Mouse (Mus musculus): ENCODE measurements at regions not wholly inside any gene's neighbourhood (a gene's known extent, or its start where the extent isn't known, plus 50 kb on each side); places are given as distances from the start of the nearest gene placed in this dataset.

DNA sequence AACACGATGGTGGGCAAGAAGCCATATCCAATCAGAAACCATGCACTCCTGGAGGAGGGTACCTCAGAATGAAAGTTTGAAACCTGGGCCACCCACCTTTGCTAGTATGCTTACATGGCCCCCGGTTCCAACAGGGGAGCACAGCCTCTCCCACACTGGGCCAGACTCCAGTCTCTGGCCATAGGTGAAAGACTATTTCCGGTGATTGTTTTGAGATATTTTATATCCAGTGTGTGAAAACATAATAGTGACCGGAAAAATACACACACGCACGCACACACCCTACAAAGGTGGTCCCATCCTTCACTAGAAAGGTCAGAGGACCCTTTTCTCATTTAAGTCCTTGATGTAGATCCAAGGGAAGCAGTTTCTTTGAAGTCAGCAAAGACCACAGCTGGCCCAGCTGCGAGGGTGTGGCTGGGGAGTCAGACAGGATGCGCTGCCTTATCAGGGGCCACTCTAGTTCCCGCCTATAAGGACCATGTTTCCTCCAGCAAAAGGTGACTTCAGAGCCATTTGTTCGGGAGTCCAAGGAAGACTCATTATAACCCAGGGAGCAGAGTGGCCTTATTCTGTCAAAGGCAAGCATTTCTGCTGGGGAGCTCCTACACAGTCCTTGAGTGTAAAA, 206.0 kb downstream of the Zfp36l1 start:
- no peaks in the 10 kb centered on the region for H3K79me3 ChIP-seq (ENCODE audit: low read depth)
- H3K79me2 ChIP-seq (ENCODE audit: control insufficient read depth, insufficient read depth) = no peaks in the 10 kb centered on the region
- no peaks in the 10 kb centered on the region for H3K36me3 ChIP-seq (ENCODE audit: control insufficient read depth, insufficient read depth)
- no peak for TF ChIP-seq MAX (IDR thresholded peaks at IDR 0.05)
- TF ChIP-seq MYOD1 (IDR thresholded peaks at IDR 0.05; ENCODE audit: control insufficient read depth, insufficient read length, low read depth) = no peak
- TF ChIP-seq USF1 (IDR thresholded peaks at IDR 0.05; ENCODE audit: low read depth) = no peak
- TF ChIP-seq CEBPB (IDR thresholded peaks at IDR 0.05; ENCODE audit: low read depth) = no peak
- TF ChIP-seq FOSL1 (IDR thresholded peaks at IDR 0.05; ENCODE audit: insufficient read depth, low read length, poor library complexity, severe bottlenecking) = no peak
- no peaks in the 10 kb centered on the region for H3K27me3 ChIP-seq (ENCODE audit: control insufficient read depth, insufficient read depth, insufficient read length)
- no peak overlapping the region for H3K4me3 ChIP-seq (ENCODE audit: insufficient read depth, poor library complexity, severe bottlenecking)
- H3ac ChIP-seq (ENCODE audit: control insufficient read depth, insufficient read length, low read depth) = no peak overlapping the region

DNA sequence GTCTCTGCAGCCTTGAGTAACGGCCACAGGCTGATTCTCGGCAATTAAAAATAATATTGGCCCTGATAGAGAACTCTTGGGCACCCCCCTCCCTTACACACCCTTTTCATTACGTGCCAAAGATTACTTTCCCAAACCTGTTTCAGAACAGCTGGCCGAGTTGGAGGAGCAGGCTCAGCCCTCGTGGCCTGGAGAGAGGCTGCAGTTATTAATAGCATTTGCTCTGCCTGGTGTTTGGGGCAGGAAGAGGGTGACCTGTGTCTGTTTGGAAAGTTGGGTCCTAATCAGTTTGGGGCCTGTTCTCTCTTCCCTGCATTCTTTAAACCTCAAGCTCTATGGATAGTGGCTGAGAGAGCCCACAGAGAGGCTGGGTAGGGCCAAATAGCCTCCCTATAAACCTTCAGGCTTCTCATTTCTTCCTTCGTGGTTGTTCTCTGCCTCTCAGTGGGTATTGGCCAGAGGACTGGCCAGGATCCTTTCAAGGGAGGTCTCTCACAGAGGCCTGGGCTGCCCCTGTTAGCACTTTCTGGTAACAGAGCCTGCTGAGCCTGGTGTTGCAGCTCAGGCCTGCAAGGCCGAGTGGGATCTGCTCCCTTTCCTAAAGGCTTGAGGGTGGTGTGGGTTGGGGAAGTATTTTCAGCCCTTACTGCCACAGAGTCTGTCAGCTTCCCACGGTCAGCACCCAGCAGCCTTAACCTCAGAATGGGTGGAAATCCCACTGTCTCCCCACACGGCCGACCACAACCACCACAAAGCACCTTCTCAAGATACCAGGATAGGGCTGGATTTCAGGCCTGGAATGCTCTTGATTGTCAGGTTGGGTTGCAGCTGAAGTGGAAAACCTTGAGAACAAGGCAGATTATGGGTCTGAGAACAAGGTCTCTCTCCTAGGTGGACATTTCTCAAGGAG, 206.7 kb downstream of the Zfp36l1 start:
- no peak overlapping the region for H3ac ChIP-seq (ENCODE audit: control insufficient read depth, insufficient read length, low read depth)
- H3K27me3 ChIP-seq (ENCODE audit: control insufficient read depth, insufficient read depth, insufficient read length) = no peaks in the 10 kb centered on the region
- no peaks in the 10 kb centered on the region for H3K36me3 ChIP-seq (ENCODE audit: control insufficient read depth, insufficient read depth)
- no peak overlapping the region for H3K4me3 ChIP-seq (ENCODE audit: insufficient read depth, poor library complexity, severe bottlenecking)
- H3K79me3 ChIP-seq (ENCODE audit: low read depth) = no peaks in the 10 kb centered on the region
- no peaks in the 10 kb centered on the region for H3K79me2 ChIP-seq (ENCODE audit: control insufficient read depth, insufficient read depth)
- TF ChIP-seq MAX (IDR thresholded peaks at IDR 0.05) (no peak), CTCF (IDR thresholded peaks at IDR 0.05; ENCODE audit: control insufficient read depth, insufficient read depth, insufficient read length) (no peak), FOSL1 (IDR thresholded peaks at IDR 0.05; ENCODE audit: insufficient read depth, low read length, poor library complexity, severe bottlenecking) (no peak), USF1 (IDR thresholded peaks at IDR 0.05; ENCODE audit: low read depth) (no peak), MYOG (IDR thresholded peaks at IDR 0.05; ENCODE audit: control insufficient read depth, extremely low read depth, insufficient read length) (no peak), CEBPB (IDR thresholded peaks at IDR 0.05; ENCODE audit: low read depth) (no peak), MYOD1 (IDR thresholded peaks at IDR 0.05; ENCODE audit: control insufficient read depth, insufficient read length, low read depth) (no peak)

DNA sequence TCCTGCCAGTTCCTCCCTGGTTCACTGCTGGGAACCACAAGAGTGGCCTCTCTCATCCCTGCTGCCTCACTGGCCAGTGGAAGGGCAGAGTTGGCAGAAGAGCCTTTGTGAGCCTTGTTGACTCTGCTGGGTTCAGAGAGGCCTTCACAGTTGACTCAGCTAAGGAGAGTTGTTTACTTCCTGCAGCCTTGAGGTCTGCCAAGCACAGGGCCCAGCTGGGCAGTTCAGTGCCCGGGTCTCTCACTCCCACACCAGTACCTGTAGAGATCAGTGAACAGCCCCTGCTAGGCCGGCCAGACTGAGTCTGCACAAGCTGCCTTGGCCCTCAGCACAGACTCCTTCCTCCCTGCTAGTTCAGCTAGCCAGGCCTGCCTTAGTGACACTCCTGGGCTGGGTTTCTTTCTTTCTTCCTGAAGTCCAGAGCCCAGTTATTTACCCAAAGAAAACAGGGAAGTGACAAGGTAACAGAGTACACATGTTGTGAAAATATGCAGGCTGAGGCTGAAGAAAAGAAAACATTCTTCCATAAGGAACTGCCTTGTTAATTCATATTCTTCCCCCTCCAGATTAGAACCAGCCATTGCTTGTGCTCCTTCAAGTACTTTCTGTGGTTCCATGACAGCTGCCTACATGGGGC, 207.8 kb downstream of the Zfp36l1 start:
- Histone ChIP-seq H3K79me2 (ENCODE audit: control insufficient read depth, insufficient read depth) (no peaks in the 10 kb centered on the region), H3K4me3 (ENCODE audit: insufficient read depth, poor library complexity, severe bottlenecking) (no peak overlapping the region), H3K36me3 (ENCODE audit: control insufficient read depth, insufficient read depth) (no peaks in the 10 kb centered on the region), H3ac (ENCODE audit: control insufficient read depth, insufficient read length, low read depth) (no peak overlapping the region), H3K27me3 (ENCODE audit: control insufficient read depth, insufficient read depth, insufficient read length) (no peaks in the 10 kb centered on the region), H3K79me3 (ENCODE audit: low read depth) (no peaks in the 10 kb centered on the region)
- TF ChIP-seq USF1 (IDR thresholded peaks at IDR 0.05; ENCODE audit: low read depth) = no peak
- no peak for TF ChIP-seq MYOG (IDR thresholded peaks at IDR 0.05; ENCODE audit: control insufficient read depth, extremely low read depth, insufficient read length)
- TF ChIP-seq MAX (IDR thresholded peaks at IDR 0.05) = no peak
- TF ChIP-seq FOSL1 (IDR thresholded peaks at IDR 0.05; ENCODE audit: insufficient read depth, low read length, poor library complexity, severe bottlenecking) = no peak
- no peak for TF ChIP-seq CEBPB (IDR thresholded peaks at IDR 0.05; ENCODE audit: low read depth)
- no peak for TF ChIP-seq CTCF (IDR thresholded peaks at IDR 0.05; ENCODE audit: control insufficient read depth, insufficient read depth, insufficient read length)
- no peak for TF ChIP-seq MYOD1 (IDR thresholded peaks at IDR 0.05; ENCODE audit: control insufficient read depth, insufficient read length, low read depth)

DNA sequence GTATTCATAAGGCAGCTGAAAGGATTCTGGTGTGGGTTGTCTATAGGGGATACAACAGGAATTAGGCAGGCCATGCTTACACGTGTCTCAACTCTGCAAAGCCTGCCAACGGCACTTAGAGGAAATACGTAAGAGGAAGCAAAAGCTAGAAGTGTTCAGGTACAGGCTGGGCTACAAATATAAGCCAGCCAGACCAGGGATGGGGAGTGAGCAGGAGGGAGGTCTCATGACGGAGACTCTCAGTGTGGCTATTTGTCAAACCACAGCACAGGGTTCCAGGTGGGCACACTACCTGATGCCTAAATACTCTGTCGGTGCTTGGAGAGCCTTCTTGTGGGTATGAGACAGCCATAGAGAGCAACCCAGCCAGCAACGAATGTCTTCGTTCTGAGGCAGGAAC, 210.1 kb downstream of the Zfp36l1 start:
- TF ChIP-seq MYOG (IDR thresholded peaks at IDR 0.05; ENCODE audit: control insufficient read depth, extremely low read depth, insufficient read length) = no peak
- TF ChIP-seq MYOD1 (IDR thresholded peaks at IDR 0.05; ENCODE audit: control insufficient read depth, insufficient read length, low read depth) = no peak
- no peak for TF ChIP-seq MAX (IDR thresholded peaks at IDR 0.05)
- no peak for TF ChIP-seq USF1 (IDR thresholded peaks at IDR 0.05; ENCODE audit: low read depth)
- no peak for TF ChIP-seq FOSL1 (IDR thresholded peaks at IDR 0.05; ENCODE audit: insufficient read depth, low read length, poor library complexity, severe bottlenecking)
- TF ChIP-seq CTCF (IDR thresholded peaks at IDR 0.05; ENCODE audit: control insufficient read depth, insufficient read depth, insufficient read length) = no peak
- no peak for TF ChIP-seq CEBPB (IDR thresholded peaks at IDR 0.05; ENCODE audit: low read depth)
- no peaks in the 10 kb centered on the region for H3K27me3 ChIP-seq (ENCODE audit: control insufficient read depth, insufficient read depth, insufficient read length)
- H3K79me2 ChIP-seq (ENCODE audit: control insufficient read depth, insufficient read depth) = no peaks in the 10 kb centered on the region
- no peak overlapping the region for H3K4me3 ChIP-seq (ENCODE audit: insufficient read depth, poor library complexity, severe bottlenecking)
- no peak overlapping the region for H3ac ChIP-seq (ENCODE audit: control insufficient read depth, insufficient read length, low read depth)
- H3K36me3 ChIP-seq (ENCODE audit: control insufficient read depth, insufficient read depth) = no peaks in the 10 kb centered on the region
- H3K79me3 ChIP-seq (ENCODE audit: low read depth) = no peaks in the 10 kb centered on the region

DNA sequence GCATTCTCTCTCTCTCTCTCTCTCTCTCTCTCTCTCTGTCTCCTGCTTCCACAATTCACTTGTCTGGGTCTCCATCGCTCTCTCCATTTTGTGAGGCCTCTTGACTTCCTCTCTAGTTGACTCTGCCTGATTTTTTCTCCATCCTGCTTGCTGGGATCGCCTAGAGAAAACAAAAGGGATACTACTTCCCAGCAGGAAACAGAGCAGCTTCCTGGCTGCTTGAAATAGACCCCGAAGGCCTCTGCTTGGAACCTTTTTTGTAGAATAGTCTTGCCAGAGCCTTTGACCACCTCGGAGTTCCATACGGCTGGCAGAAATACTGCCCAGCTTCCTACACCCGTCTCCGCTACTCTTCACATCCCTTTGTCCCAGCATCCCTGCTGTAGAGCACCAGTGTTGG, 210.7 kb downstream of the Zfp36l1 start:
- H3K79me3 ChIP-seq (ENCODE audit: low read depth) = no peaks in the 10 kb centered on the region
- no peaks in the 10 kb centered on the region for H3K79me2 ChIP-seq (ENCODE audit: control insufficient read depth, insufficient read depth)
- H3ac ChIP-seq (ENCODE audit: control insufficient read depth, insufficient read length, low read depth) = no peak overlapping the region
- TF ChIP-seq CEBPB (IDR thresholded peaks at IDR 0.05; ENCODE audit: low read depth) (no peak), MAX (IDR thresholded peaks at IDR 0.05) (no peak), CTCF (IDR thresholded peaks at IDR 0.05; ENCODE audit: control insufficient read depth, insufficient read depth, insufficient read length) (no peak), FOSL1 (IDR thresholded peaks at IDR 0.05; ENCODE audit: insufficient read depth, low read length, poor library complexity, severe bottlenecking) (no peak), MYOD1 (IDR thresholded peaks at IDR 0.05; ENCODE audit: control insufficient read depth, insufficient read length, low read depth) (no peak), USF1 (IDR thresholded peaks at IDR 0.05; ENCODE audit: low read depth) (no peak), MYOG (IDR thresholded peaks at IDR 0.05; ENCODE audit: control insufficient read depth, extremely low read depth, insufficient read length) (no peak)
- no peaks in the 10 kb centered on the region for H3K27me3 ChIP-seq (ENCODE audit: control insufficient read depth, insufficient read depth, insufficient read length)
- no peak overlapping the region for H3K4me3 ChIP-seq (ENCODE audit: insufficient read depth, poor library complexity, severe bottlenecking)
- H3K36me3 ChIP-seq (ENCODE audit: control insufficient read depth, insufficient read depth) = no peaks in the 10 kb centered on the region

Measured in C2C12 (cell line).